Mouse (Mus musculus): ENCODE measurements around the gene Htr7. TPM values are rescaled to one million over a fixed set of nuclear protein-coding genes. Genes with fewer than 3 reads are reported as not detected.
A peak's percentile ranks its signal among the peaks of the same experiment; 100 is the strongest.

Htr7 gene
- polyA plus RNA-seq, 1 experiment = 0.37 TPM

DNA sequence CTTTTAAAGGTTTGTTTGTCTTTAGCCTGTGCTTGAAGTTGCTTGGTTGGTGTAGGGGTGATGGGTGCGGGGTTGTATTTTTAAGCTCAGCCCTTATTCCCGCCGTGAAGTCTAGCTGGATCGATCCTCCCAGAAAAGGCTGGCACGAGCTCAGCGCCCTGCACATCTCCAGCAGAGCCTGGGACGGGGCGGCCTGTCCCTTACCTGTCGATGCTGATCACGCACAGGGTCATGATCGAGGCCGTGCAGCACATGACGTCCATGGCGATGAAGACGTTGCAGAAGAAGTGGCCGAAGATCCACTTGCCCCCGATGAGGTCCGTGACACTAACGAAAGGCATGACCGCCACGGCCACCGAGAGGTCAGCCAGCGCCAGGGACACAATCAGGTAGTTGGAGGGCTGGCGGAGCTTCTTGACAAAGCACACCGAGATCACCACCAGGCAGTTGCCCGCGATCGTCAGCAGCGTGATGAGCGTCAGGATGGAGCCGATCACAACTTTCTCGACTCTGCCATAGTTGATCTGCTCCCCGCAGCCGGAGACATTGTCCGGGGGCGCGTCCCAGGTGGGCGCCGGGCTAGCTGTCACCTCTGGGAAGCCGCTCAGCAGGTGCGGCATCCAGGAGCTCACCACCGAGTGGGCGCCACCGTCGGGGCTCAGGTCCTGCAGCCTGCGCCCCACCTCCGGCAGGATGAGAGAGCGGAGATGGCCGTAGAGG is 645 bp downstream of the Htr7 start:
- TF ChIP-seq USF1 (IDR thresholded peaks at IDR 0.05; ENCODE audit: low read depth) = no peak
- TF ChIP-seq POLR2A (IDR thresholded peaks at IDR 0.05; ENCODE audit: insufficient read length, low read depth) = no peak
- no peak for TF ChIP-seq E2F4 (IDR thresholded peaks at IDR 0.05; ENCODE audit: insufficient read depth)
- no peak for TF ChIP-seq MYOG (IDR thresholded peaks at IDR 0.05; ENCODE audit: control insufficient read depth in 1 of 3, insufficient read depth in 1 of 3, insufficient read length in 2 of 3, low read depth in 2 of 3)
- no peak for TF ChIP-seq TCF3 (IDR thresholded peaks at IDR 0.05; ENCODE audit: insufficient read length, low read depth)
- no peak for TF ChIP-seq CEBPB (IDR thresholded peaks at IDR 0.05; ENCODE audit: insufficient read depth, poor library complexity, severe bottlenecking)
- no peak for TF ChIP-seq MAX (IDR thresholded peaks at IDR 0.05; ENCODE audit: low read depth)
- TF ChIP-seq MYOD1 (IDR thresholded peaks at IDR 0.05; ENCODE audit: control insufficient read depth in 1 of 3, insufficient read length in 2 of 3, low read depth in 2 of 3) = no peak
- TF ChIP-seq POLR2AphosphoS2 (IDR thresholded peaks at IDR 0.05; ENCODE audit: insufficient read length, low read depth) = no peak
- TF ChIP-seq REST (IDR thresholded peaks at IDR 0.05; ENCODE audit: insufficient read depth, insufficient read length) = no peak
- TF ChIP-seq SRF (IDR thresholded peaks at IDR 0.05; ENCODE audit: control insufficient read depth, insufficient read length, low read depth) = no peak
- TF ChIP-seq TCF12 (IDR thresholded peaks at IDR 0.05; ENCODE audit: insufficient read depth, poor library complexity, severe bottlenecking) = no peak
- H3K36me3 ChIP-seq (ENCODE audit: control insufficient read depth, insufficient read depth) = no peaks in the 10 kb centered on the region
- H3K4me3 ChIP-seq = no peak overlapping the region
- no peaks in the 10 kb centered on the region for H3K27me3 ChIP-seq (ENCODE audit: control insufficient read depth, insufficient read depth, insufficient read length)
- H3K4me2 ChIP-seq (ENCODE audit: low read depth) = peak overlapping the region; percentile 42
- peak overlapping the region; percentile 29 for H3ac ChIP-seq (ENCODE audit: control insufficient read depth, insufficient read length)
- H3K79me2 ChIP-seq (ENCODE audit: control insufficient read depth, insufficient read depth) = no peaks in the 10 kb centered on the region

DNA sequence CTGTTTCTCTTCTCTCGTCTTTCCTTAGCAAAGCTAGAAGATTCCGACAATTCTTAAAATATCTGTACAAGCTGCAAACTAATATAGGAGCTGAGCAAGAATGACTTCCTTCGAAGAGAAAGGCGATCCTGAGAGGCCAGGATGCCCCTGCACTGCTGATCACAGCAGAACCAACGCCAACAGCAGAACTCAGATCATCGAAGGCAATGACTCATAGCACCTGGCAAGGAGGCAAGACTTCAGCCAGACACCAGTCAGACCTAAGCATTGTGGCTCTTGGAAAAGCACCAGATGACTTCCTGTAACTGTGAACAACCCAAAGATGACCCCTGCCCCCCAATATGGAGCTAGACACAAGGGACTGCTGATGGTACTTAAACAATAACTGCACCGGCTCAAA is 11.3 kb downstream of the Htr7 start:
- H3ac ChIP-seq (ENCODE audit: control insufficient read depth, insufficient read length) = no peak overlapping the region
- H3K27me3 ChIP-seq (ENCODE audit: control insufficient read depth, insufficient read depth, insufficient read length) = no peaks in the 10 kb centered on the region
- TF ChIP-seq MYOD1 (IDR thresholded peaks at IDR 0.05; ENCODE audit: control insufficient read depth in 1 of 3, insufficient read length in 2 of 3, low read depth in 2 of 3) (peak in 2 of 3 experiments; percentile 14 to 34), REST (IDR thresholded peaks at IDR 0.05; ENCODE audit: insufficient read depth, insufficient read length) (no peak), TCF3 (IDR thresholded peaks at IDR 0.05; ENCODE audit: insufficient read length, low read depth) (no peak), TCF12 (IDR thresholded peaks at IDR 0.05; ENCODE audit: insufficient read depth, poor library complexity, severe bottlenecking) (no peak)

DNA sequence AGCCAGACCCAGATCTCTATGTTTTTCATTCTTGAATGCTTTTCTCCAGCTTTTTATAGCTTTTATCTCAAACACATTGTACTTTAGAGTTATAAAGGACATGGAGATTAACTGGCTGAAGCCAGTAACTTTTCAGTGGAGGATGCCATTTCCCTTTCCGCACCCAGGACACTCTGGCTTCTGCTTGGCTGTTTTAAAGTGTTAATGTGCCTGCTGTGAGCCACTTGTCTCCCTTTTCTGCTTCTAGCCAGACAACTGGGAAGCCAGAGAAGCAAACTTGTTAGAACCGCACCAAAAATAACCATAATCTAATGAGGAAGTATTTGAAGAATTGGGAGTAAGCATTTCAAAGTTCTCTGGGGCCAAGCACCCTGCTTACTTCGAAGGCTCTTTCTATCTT is 42.5 kb downstream of the Htr7 start:
- Histone ChIP-seq H3ac (ENCODE audit: control insufficient read depth, insufficient read length) (no peak overlapping the region), H3K4me2 (ENCODE audit: low read depth) (no peak overlapping the region), H3K79me2 (ENCODE audit: control insufficient read depth, insufficient read depth) (no peaks in the 10 kb centered on the region), H3K36me3 (ENCODE audit: control insufficient read depth, insufficient read depth) (no peaks in the 10 kb centered on the region), H3K27me3 (ENCODE audit: control insufficient read depth, insufficient read depth, insufficient read length) (no peaks in the 10 kb centered on the region), H3K4me3 (no peak overlapping the region)
- TF ChIP-seq TCF3 (IDR thresholded peaks at IDR 0.05; ENCODE audit: insufficient read length, low read depth) (no peak), SRF (IDR thresholded peaks at IDR 0.05; ENCODE audit: control insufficient read depth, insufficient read length, low read depth) (no peak), CEBPB (IDR thresholded peaks at IDR 0.05; ENCODE audit: insufficient read depth, poor library complexity, severe bottlenecking) (no peak), MYOD1 (IDR thresholded peaks at IDR 0.05; ENCODE audit: control insufficient read depth in 1 of 3, insufficient read length in 2 of 3, low read depth in 2 of 3) (no peak), POLR2A (IDR thresholded peaks at IDR 0.05; ENCODE audit: insufficient read length, low read depth) (no peak), USF1 (IDR thresholded peaks at IDR 0.05; ENCODE audit: low read depth) (no peak), E2F4 (IDR thresholded peaks at IDR 0.05; ENCODE audit: insufficient read depth) (no peak), POLR2AphosphoS2 (IDR thresholded peaks at IDR 0.05; ENCODE audit: insufficient read length, low read depth) (no peak), MAX (IDR thresholded peaks at IDR 0.05; ENCODE audit: low read depth) (no peak), TCF12 (IDR thresholded peaks at IDR 0.05; ENCODE audit: insufficient read depth, poor library complexity, severe bottlenecking) (no peak), MYOG (IDR thresholded peaks at IDR 0.05; ENCODE audit: control insufficient read depth in 1 of 3, insufficient read depth in 1 of 3, insufficient read length in 2 of 3, low read depth in 2 of 3) (no peak), REST (IDR thresholded peaks at IDR 0.05; ENCODE audit: insufficient read depth, insufficient read length) (no peak)

More for the DNA sequence above, 11.3 kb downstream of the Htr7 start:
- no peaks in the 10 kb centered on the region for H3K36me3 ChIP-seq (ENCODE audit: control insufficient read depth, insufficient read depth)
- no peak overlapping the region for H3K4me3 ChIP-seq
- no peak overlapping the region for H3K4me2 ChIP-seq (ENCODE audit: low read depth)
- no peaks in the 10 kb centered on the region for H3K79me2 ChIP-seq (ENCODE audit: control insufficient read depth, insufficient read depth)

DNA sequence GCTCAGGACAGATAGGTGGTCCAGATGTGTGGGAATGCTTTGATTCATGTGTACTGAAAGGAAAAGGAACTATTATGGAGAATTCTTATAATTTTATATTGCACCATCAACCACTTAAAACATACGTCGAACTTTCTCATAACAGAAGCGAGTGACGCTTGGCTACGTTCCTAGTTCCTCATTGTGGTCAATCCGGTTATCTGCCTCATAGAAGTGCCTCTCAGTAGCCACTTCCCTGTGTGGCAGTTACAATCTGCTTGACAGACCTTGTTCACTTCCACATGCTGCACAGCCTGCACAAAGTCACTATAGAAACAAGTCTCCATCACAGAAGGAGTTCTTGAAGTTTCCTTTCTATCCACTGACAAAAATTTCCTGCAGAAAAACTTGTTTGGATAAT is 51.0 kb downstream of the Htr7 start:
- Histone ChIP-seq H3K27me3 (ENCODE audit: control insufficient read depth, insufficient read depth, insufficient read length) (no peaks in the 10 kb centered on the region), H3ac (ENCODE audit: control insufficient read depth, insufficient read length) (no peak overlapping the region), H3K4me2 (ENCODE audit: low read depth) (no peak overlapping the region), H3K36me3 (ENCODE audit: control insufficient read depth, insufficient read depth) (no peaks in the 10 kb centered on the region), H3K4me3 (no peak overlapping the region), H3K79me2 (ENCODE audit: control insufficient read depth, insufficient read depth) (no peaks in the 10 kb centered on the region)
- TF ChIP-seq USF1 (IDR thresholded peaks at IDR 0.05; ENCODE audit: low read depth) = no peak
- no peak for TF ChIP-seq POLR2A (IDR thresholded peaks at IDR 0.05; ENCODE audit: insufficient read length, low read depth)
- TF ChIP-seq MAX (IDR thresholded peaks at IDR 0.05; ENCODE audit: low read depth) = no peak
- TF ChIP-seq E2F4 (IDR thresholded peaks at IDR 0.05; ENCODE audit: insufficient read depth) = no peak
- no peak for TF ChIP-seq REST (IDR thresholded peaks at IDR 0.05; ENCODE audit: insufficient read depth, insufficient read length)
- TF ChIP-seq MYOD1 (IDR thresholded peaks at IDR 0.05; ENCODE audit: control insufficient read depth in 1 of 3, insufficient read length in 2 of 3, low read depth in 2 of 3) = no peak

DNA sequence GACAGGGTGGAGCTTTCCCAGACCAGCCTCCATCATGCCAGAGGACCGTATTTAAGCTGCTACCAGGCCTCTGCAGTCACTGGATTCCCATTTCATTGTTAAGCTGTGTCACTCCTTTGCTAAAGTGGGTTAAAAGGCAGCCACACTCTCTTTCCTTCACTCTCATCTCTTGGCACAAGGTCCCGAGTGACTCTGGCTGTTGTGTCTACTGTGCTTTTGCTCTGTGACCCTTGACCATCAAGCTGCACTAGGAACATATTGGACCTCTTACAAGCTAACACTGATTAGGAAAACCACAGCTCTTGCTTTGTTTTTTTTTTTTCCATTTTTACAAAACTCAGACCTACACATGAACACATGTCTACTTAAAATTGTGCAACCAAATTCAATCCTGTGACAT is 52.3 kb downstream of the Htr7 start:
- Histone ChIP-seq H3K79me2 (ENCODE audit: control insufficient read depth, insufficient read depth) (no peaks in the 10 kb centered on the region), H3K4me2 (ENCODE audit: low read depth) (no peak overlapping the region), H3K4me3 (no peak overlapping the region), H3ac (ENCODE audit: control insufficient read depth, insufficient read length) (no peak overlapping the region), H3K27me3 (ENCODE audit: control insufficient read depth, insufficient read depth, insufficient read length) (no peaks in the 10 kb centered on the region), H3K36me3 (ENCODE audit: control insufficient read depth, insufficient read depth) (no peaks in the 10 kb centered on the region)
- TF ChIP-seq MYOD1 (IDR thresholded peaks at IDR 0.05; ENCODE audit: control insufficient read depth in 1 of 3, insufficient read length in 2 of 3, low read depth in 2 of 3) (no peak), POLR2A (IDR thresholded peaks at IDR 0.05; ENCODE audit: insufficient read length, low read depth) (no peak), MYOG (IDR thresholded peaks at IDR 0.05; ENCODE audit: control insufficient read depth in 1 of 3, insufficient read depth in 1 of 3, insufficient read length in 2 of 3, low read depth in 2 of 3) (no peak), TCF3 (IDR thresholded peaks at IDR 0.05; ENCODE audit: insufficient read length, low read depth) (no peak), USF1 (IDR thresholded peaks at IDR 0.05; ENCODE audit: low read depth) (no peak), E2F4 (IDR thresholded peaks at IDR 0.05; ENCODE audit: insufficient read depth) (no peak), CEBPB (IDR thresholded peaks at IDR 0.05; ENCODE audit: insufficient read depth, poor library complexity, severe bottlenecking) (no peak), MAX (IDR thresholded peaks at IDR 0.05; ENCODE audit: low read depth) (no peak), SRF (IDR thresholded peaks at IDR 0.05; ENCODE audit: control insufficient read depth, insufficient read length, low read depth) (no peak), REST (IDR thresholded peaks at IDR 0.05; ENCODE audit: insufficient read depth, insufficient read length) (no peak), TCF12 (IDR thresholded peaks at IDR 0.05; ENCODE audit: insufficient read depth, poor library complexity, severe bottlenecking) (no peak), POLR2AphosphoS2 (IDR thresholded peaks at IDR 0.05; ENCODE audit: insufficient read length, low read depth) (no peak)
